Mouse (Mus musculus): Measurements from ENCODE around the gene Gabrb3.

Gene Gabrb3

GRCm38 (mm10) chr7:57529954-57530353 lies 110.5 kb downstream of the Gabrb3 start:
- in situ Hi-C loops (cut with MboI, MseI) = no loop called here

- in situ Hi-C loops (cut with MboI, MseI) = no loop called here
Observed at GRCm38 (mm10) chr7:57532676-57533075, 113.2 kb downstream of the Gabrb3 start.

- in situ Hi-C loops (cut with MboI, MseI) = no loop called here
Observed at GRCm38 (mm10) chr7:57538565-57538964, 119.1 kb downstream of the Gabrb3 start.

- in situ Hi-C loops (cut with MboI, MseI) = no loop called here
Observed at GRCm38 (mm10) chr7:57560732-57561436, 141.4 kb downstream of the Gabrb3 start.

- in situ Hi-C loops (cut with MboI, MseI) = no loop called here
Observed at GRCm38 (mm10) chr7:57564403-57564802, 144.9 kb downstream of the Gabrb3 start.

GRCm38 (mm10) chr7:57590451-57591248 lies 171.2 kb downstream of the Gabrb3 start:
- in situ Hi-C loops (cut with MboI, MseI) = no loop called here

GRCm38 (mm10) chr7:57591249-57591577 lies 171.7 kb downstream of the Gabrb3 start:
- in situ Hi-C loops (cut with MboI, MseI) = no loop called here

- in situ Hi-C loops (cut with MboI, MseI) = no loop called here
Observed at GRCm38 (mm10) chr7:57591578-57592431, 172.3 kb downstream of the Gabrb3 start.

- in situ Hi-C loops (cut with MboI, MseI) = no loop called here
Observed at GRCm38 (mm10) chr7:57597341-57597740, 177.8 kb downstream of the Gabrb3 start.

GRCm38 (mm10) chr7:57618697-57619096 lies 199.2 kb downstream of the Gabrb3 start:
- in situ Hi-C loops (cut with MboI, MseI) = no loop called here

GRCm38 (mm10) chr7:57620036-57620435 lies 200.5 kb downstream of the Gabrb3 start:
- in situ Hi-C loops (cut with MboI, MseI) = no loop called here

GRCm38 (mm10) chr7:57623718-57624117 lies 204.2 kb downstream of the Gabrb3 start:
- in situ Hi-C loops (cut with MboI, MseI) = no loop called here

- in situ Hi-C loops (cut with MboI, MseI) = no loop called here
Observed at GRCm38 (mm10) chr7:57635026-57635425, 215.5 kb downstream of the Gabrb3 start.

GRCm38 (mm10) chr7:57635687-57636086 lies 216.2 kb downstream of the Gabrb3 start:
- in situ Hi-C loops (cut with MboI, MseI) = no loop called here

GRCm38 (mm10) chr7:57640796-57641195 lies 221.3 kb downstream of the Gabrb3 start:
- in situ Hi-C loops (cut with MboI, MseI) = no loop called here

GRCm38 (mm10) chr7:57647345-57647744 lies 227.9 kb downstream of the Gabrb3 start:
- in situ Hi-C loops (cut with MboI, MseI) = no loop called here

GRCm38 (mm10) chr7:57648136-57648755 lies 228.8 kb downstream of the Gabrb3 start:
- in situ Hi-C loops (cut with MboI, MseI) = no loop called here

- in situ Hi-C loops (cut with MboI, MseI) = no loop called here
Observed at GRCm38 (mm10) chr7:57677352-57677751, 257.9 kb downstream of the Gabrb3 start.

- in situ Hi-C loops (cut with MboI, MseI) = no loop called here
Observed at GRCm38 (mm10) chr7:57689836-57690235, 270.3 kb downstream of the Gabrb3 start.

- in situ Hi-C loops (cut with MboI, MseI) = no loop called here
Observed at GRCm38 (mm10) chr7:57700370-57700769, 280.9 kb downstream of the Gabrb3 start.

GRCm38 (mm10) chr7:57701046-57701445 lies 281.6 kb downstream of the Gabrb3 start:
- in situ Hi-C loops (cut with MboI, MseI) = no loop called here

- in situ Hi-C loops (cut with MboI, MseI) = no loop called here
Observed at GRCm38 (mm10) chr7:57703580-57703979, 284.1 kb downstream of the Gabrb3 start.

All from T-helper 1 cell (primary cell).